Mouse (Mus musculus) embryo, embryonic 10.5 days (tissue): ENCODE data around the gene E130208F15Rik.

ENCODE experiments used
- DNase-seq: peaks from one replicate; pipeline ENCODE4 v3.0.0-alpha.2; 2015; ENCODE audit warnings: low spot score

E130208F15Rik gene

GRCm38 (mm10) chr7:30333436-30333835 is 11.9 kb downstream of the E130208F15Rik start:
- DNase-seq = no peak

GRCm38 (mm10) chr7:30334563-30334962 is 13.0 kb downstream of the E130208F15Rik start:
- DNase-seq = no peak

DNA sequence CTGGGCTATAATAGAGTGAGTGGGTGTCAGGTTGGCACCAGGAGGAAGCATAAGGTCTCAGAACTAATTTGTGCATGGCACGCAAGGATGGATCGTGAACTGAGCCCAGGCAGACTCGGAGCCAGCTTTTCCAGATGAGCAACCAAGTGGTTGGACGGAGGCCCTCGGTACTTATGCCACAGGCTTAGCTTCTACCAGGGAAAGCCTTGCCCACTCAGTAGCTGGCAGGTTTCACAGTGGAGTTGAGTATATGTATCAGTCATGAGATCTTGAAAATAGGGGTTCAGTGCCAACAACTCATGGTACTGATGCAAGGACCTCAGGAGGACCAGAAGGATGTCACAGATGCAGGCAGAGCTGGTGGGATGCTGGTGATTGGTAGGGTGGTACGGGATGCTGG is 14.1 kb downstream of the E130208F15Rik start:
- DNase-seq = no peak

GRCm38 (mm10) chr7:30336384-30336783 is 14.8 kb downstream of the E130208F15Rik start:
- peak; percentile 94 for DNase-seq

DNA sequence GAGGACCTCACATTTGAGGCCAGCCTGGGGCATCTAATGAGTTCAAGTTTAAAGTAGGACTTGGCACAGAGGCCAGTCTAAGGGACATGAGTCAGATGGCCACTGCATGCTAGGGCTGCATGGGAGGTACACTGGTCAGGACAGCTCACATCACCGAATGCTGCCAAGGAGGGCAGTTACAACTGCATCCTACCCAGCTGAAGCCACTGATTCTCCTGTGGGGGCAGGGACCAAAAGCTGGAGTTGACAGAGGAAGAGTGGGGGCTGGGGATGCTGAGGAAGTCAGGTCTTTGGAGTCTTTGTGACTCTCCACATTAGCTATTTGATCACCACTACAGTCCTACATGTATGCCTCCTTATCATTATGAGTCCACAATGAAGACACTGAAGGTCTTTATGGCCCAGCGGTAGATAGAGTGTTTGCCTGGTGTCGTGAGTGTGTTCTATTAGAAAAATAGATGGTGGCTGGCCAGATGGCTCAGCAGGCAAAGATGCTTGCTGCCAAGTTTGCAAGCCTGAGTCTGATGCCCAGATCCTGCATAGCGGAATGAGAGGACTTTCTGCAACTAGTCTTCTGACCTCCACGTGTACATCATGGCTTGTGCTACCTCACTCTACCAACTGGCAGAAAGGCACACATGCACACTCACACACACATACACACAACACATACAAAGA is 18.0 kb downstream of the E130208F15Rik start:
- DNase-seq = no peak

DNA sequence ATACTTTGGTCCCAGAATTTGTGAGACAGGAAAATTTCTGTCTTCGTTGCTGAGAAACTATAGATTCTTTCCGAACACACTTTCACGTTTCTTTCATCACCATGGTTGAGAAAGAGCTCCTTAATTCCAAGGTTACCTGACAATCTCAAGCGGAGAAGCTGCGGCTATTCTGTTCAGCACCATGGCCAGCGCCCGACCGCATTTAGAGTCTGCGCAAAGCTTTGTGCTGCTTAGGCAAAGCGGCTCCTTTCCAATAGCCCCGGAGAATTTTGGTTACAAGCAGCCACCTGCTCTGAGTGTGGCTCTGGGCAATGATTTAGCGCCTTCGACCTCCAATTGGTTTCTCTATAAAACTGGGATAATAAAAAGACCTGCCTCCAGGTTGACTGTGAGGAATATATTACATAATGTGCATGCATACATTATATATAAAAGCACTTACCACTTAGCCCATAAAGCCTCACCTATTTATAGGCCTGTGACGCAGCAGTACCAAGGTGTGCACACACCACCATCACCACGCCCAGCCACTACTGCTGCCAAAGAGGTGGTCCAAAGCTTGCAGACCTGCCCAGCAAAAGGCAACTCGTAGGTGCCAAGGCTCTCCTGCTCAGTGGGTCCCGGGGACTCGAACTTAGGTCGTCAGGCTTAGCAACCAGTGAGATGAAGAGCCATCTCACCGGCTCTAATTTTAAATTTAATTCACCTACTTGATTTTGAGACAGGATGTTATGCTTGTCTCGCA is 25.3 kb downstream of the E130208F15Rik start:
- DNase-seq = peak; percentile 88

DNA sequence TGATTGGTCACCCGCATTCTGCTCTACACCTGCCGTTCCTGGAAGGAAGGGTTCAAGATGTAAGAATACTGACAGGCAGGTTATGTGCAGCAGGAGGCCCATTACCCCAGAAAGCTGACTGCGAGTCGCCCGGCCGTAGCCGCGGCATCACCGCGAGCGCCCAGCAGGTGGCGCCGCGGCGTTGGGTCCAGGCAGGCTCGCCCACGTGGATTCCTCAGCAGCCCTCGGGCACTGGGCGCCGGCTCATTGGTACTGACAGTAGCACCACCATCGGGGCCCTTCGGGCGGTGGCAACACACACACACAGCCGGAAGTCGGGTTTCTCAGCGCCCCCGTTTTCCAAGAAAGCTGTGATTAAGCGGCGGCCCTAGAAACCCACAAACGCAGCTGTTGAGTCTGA is 26.3 kb downstream of the E130208F15Rik start:
- peak; percentile 82 for DNase-seq

DNA sequence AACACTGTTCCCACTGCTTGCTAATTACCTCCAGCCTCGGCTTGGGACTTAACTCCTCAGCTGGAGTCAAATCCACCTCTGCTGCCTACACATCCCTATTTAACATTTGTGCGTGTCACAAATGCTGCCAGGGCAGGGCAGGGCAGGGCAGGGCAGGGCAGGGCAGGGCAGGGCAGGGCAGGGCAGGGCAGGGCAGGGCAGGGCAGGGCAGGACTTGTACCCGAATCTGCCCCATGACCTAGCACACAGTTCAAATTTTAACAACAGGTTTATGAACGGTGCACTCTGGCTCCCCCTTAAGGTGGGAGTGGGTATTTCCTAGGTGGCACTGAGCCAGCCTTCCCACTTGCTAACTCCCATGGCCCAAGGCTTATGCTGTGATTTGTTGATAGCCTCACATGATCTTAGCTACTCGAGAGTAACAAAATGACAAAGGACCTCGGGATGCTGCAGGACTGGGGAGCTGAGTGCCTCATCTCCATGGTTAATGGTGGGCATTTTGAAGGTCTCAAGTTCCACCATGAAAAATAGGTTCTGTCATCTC is 31.8 kb downstream of the E130208F15Rik start:
- DNase-seq = peak; percentile 83

DNA sequence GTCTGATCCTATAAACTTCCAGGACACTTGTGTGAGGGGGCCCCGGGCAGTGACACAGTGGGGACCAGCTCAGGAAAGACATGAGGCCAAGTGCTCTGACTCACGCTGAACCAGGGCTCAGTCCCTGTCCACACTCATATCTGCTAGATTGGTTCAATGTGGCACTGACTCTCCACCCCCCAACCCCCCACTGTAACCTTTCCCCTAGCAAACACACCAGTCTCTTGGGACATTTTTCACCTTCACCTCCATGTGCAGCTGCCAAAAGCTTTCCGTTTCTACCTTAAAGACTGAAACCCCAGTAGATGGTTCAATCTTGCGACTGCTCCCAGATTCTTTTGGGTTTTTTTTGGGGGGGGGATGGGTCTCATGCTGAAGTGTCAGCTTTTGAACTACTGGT is 32.5 kb downstream of the E130208F15Rik start:
- DNase-seq = no peak

GRCm38 (mm10) chr7:30358378-30359186 is 37.0 kb downstream of the E130208F15Rik start:
- no peak for DNase-seq

GRCm38 (mm10) chr7:30359276-30359865 is 37.8 kb downstream of the E130208F15Rik start:
- DNase-seq = no peak

DNA sequence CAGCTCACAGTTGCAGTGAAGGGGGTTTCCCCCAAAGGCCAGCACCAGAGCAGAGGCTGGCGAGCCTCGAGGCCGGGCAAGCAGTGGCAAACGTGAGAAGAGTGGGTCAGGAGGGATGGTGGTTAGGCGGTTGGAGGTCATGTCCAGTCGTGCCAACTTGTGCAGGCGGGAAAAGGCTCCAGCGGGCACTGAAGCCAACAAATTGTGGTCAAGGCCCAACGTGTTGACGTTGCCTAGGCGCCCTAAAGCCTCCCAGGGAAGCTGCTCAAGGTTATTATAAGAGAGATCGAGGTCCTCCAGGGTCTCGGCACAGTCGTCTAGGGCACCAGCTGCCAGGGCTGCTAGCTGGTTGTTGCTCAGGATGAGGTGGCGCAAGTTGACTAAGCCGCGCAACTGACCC is 38.5 kb downstream of the E130208F15Rik start:
- no peak for DNase-seq

DNA sequence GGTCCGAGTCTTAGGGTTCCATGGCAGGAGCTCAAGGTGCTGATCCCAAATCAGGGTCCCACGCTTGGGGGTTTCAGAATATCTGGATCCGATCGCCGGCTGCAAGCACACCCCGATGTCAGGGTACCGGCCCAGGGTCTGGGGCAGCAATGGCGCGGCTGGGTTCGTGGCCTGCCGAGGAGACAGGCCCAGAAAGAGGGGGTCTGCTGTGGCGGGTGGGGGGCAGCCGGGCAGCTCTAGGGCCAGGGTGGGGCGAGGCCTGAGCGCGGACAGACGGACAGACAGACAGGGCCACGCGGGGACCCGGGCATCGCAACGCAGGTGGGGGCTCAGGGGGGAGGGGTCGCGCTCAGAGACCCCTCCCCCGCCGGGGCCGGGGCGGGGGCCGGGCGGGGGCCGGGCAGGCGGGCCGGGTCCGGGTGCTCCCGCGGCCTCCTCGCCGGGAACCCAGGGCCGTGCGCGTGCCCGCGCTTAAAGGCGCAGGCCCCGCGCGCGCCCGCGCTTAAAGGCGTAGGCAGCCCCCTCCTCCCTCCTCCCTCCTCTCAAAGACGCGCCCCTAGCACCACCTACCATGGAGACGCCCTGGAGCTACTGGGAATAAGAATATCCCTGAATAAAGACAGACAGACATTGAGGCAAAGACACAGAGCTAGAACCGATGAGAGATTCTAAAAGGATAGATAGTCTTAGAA is 41.3 kb downstream of the E130208F15Rik start, which contains the start of gene Lrfn3:
Lrfn3 (minus strand) TSS at position 121 of the 692 bp plus-strand sequence.
- DNase-seq = peak; percentile 93

- DNase-seq = no peak
These were observed 41.8 kb downstream of the E130208F15Rik start for GRCm38 (mm10) chr7:30363344-30363738.

- DNase-seq = no peak
These were observed 45.9 kb downstream of the E130208F15Rik start for GRCm38 (mm10) chr7:30367466-30367865.
